Mouse (Mus musculus): ENCODE measurements around the gene Pgam1.

DNA sequence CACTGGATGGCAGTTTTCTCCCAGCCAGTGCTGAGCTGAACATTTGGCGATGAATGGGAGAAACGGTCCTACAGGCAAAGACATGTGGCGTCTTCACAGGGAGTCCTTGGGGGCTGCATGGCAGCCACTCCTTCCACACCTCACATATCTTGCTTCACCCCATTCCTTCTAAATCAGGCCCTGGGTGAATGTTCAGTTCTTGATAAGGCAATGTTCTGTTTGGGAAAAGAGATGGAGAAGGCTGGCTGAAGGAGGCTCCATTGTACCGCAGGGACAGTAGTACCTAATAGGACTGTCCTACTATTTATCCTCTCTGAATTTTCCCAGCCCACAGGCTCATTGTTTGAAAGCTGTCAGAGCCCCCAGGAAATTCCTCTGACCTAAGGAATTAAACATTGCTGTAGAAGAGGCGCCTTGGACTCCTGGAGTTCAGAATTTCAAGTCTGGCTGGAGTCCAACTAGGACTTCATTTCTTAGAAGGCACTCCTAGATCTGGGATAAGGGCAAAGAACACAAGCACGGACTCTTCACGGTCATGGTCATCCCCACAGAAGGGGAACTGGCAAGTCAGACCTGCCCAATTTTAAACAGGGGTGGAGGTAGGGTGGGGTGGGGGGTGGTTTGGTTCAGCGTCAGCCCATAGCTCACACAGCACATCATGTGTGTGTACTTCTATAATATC, 4.5 kb upstream of the Pgam1 start:
- TF ChIP-seq CTCF (IDR thresholded peaks at IDR 0.05) = no peak
- no peak for TF ChIP-seq EP300 (IDR thresholded peaks at IDR 0.05)
